ENCODE assay signal across 8 mouse cellular contexts in genomic region chr2:119742461-119743175, GRCm38 (mm10). TPM values are rescaled to one million over a fixed set of nuclear protein-coding genes. Genes with fewer than 3 reads are reported as not detected.
DNase-seq lines count a peak whose midpoint lies in the region; ATAC-seq and TF ChIP-seq lines count a peak whose summit lies in the region.

No protein-coding gene starts in this region.

- no peaks in the 10 kb centered on the region for H3K36me3 ChIP-seq in ES-Bruce4 (ENCODE audit: control insufficient read depth, insufficient read depth, low read length, poor library complexity, severe bottlenecking)
- no peaks in the 10 kb centered on the region for H3K36me3 ChIP-seq in embryonic facial prominence, embryonic 13.5 days
- H3K36me3 ChIP-seq in hindbrain, embryonic 14.5 days (replicated peaks; ENCODE audit: control insufficient read depth, insufficient read depth): no peaks in the 10 kb centered on the region
- no peaks in the 10 kb centered on the region for H3K36me3 ChIP-seq in liver, adult 2 months (ENCODE audit: control insufficient read depth, insufficient read depth, low read length)

- H3K27me3 ChIP-seq in ES-Bruce4 (ENCODE audit: control insufficient read depth, insufficient read depth, low read length, poor library complexity, severe bottlenecking): peaks cover 7% of the 10 kb centered on the region; the same call in 1 of the 2 replicates
- H3K27me3 ChIP-seq in embryonic facial prominence, embryonic 13.5 days: peaks cover 70% of the 10 kb centered on the region
- peaks cover 51% of the 10 kb centered on the region for H3K27me3 ChIP-seq in hindbrain, embryonic 14.5 days (ENCODE audit: control insufficient read depth, insufficient read depth, low read length)
- peaks cover 8% of the 10 kb centered on the region for H3K27me3 ChIP-seq in liver, adult 2 months (ENCODE audit: control insufficient read depth, insufficient read depth, low read length)

- under 1% methylated on average over 63 of the region's 70 CpGs for WGBS in embryonic facial prominence, embryonic 13.5 days
- WGBS in hindbrain, embryonic 14.5 days: 1% methylated on average over 58 of the region's 70 CpGs
- WGBS in liver, adult 2 months: 1% methylated on average over 70 of the region's 70 CpGs

- ATAC-seq in embryonic facial prominence, embryonic 13.5 days (ENCODE audit: insufficient number of reproducible peaks, insufficient read depth, low FRiP score, low TSS enrichment, low read depth): no peak
- ATAC-seq in hindbrain, embryonic 14.5 days (ENCODE audit: low FRiP score): peak; percentile 29

- H3K27ac ChIP-seq in ES-Bruce4 (ENCODE audit: insufficient read depth, low read length): no peak overlapping the region
- no peak overlapping the region for H3K27ac ChIP-seq in embryonic facial prominence, embryonic 13.5 days
- no peak overlapping the region for H3K27ac ChIP-seq in hindbrain, embryonic 14.5 days
- H3K27ac ChIP-seq in liver, adult 2 months (replicated peaks; ENCODE audit: insufficient read depth, low read depth, low read length): no peak overlapping the region

- no peak for TF ChIP-seq POLR2A in ES-Bruce4 (IDR thresholded peaks at IDR 0.05; ENCODE audit: insufficient read depth, low read length)
- TF ChIP-seq POLR2A in liver, adult 2 months (IDR thresholded peaks at IDR 0.05; ENCODE audit: extremely low read depth, insufficient read depth, low read length): no peak

- H3K4me1 ChIP-seq in ES-Bruce4 (ENCODE audit: control insufficient read depth, insufficient read depth, low read length): peaks cover 3% of the 10 kb centered on the region
- peaks cover 37% of the 10 kb centered on the region for H3K4me1 ChIP-seq in embryonic facial prominence, embryonic 13.5 days
- H3K4me1 ChIP-seq in hindbrain, embryonic 14.5 days (replicated peaks; ENCODE audit: control insufficient read depth, insufficient read depth, low read length): peaks cover 20% of the 10 kb centered on the region
- peaks cover 14% of the 10 kb centered on the region; the same call in 1 of the 2 replicates for H3K4me1 ChIP-seq in liver, adult 2 months (ENCODE audit: control insufficient read depth, insufficient read depth, low read length)

- H3K4me3 ChIP-seq in ES-Bruce4 (ENCODE audit: low read depth, low read length): peak overlapping the region; percentile 70
- H3K4me3 ChIP-seq in embryonic facial prominence, embryonic 13.5 days: peak overlapping the region; percentile 68
- peak overlapping the region; percentile 52 for H3K4me3 ChIP-seq in hindbrain, embryonic 14.5 days (replicated peaks; ENCODE audit: low read length)
- peak overlapping the region; percentile 82 for H3K4me3 ChIP-seq in liver, adult 2 months (ENCODE audit: insufficient read depth, low read depth, low read length)

- no peaks in the 10 kb centered on the region for H3K9me3 ChIP-seq in ES-Bruce4 (replicated peaks; ENCODE audit: control insufficient read depth, insufficient read depth, low read length, poor library complexity, severe bottlenecking)
- no peaks in the 10 kb centered on the region for H3K9me3 ChIP-seq in embryonic facial prominence, embryonic 13.5 days
- no peaks in the 10 kb centered on the region for H3K9me3 ChIP-seq in hindbrain, embryonic 14.5 days (ENCODE audit: control insufficient read depth, low read length)

- no peak for TF ChIP-seq EP300 in ES-Bruce4 (IDR thresholded peaks at IDR 0.05; ENCODE audit: insufficient read depth, low read depth, low read length)

- H3K4me2 ChIP-seq in embryonic facial prominence, embryonic 13.5 days: peak overlapping the region; percentile 100
- peak overlapping the region; percentile 96 for H3K4me2 ChIP-seq in hindbrain, embryonic 14.5 days (replicated peaks)

- H3K79me2 ChIP-seq in liver, adult 2 months (ENCODE audit: control insufficient read depth, insufficient read depth, low read length): no peaks in the 10 kb centered on the region

- TF ChIP-seq CTCF in ES-Bruce4 (IDR thresholded peaks at IDR 0.05; ENCODE audit: low read depth, low read length): no peak
- TF ChIP-seq CTCF in liver, adult 2 months (IDR thresholded peaks at IDR 0.05; ENCODE audit: low read depth, low read length): no peak

- peak; percentile 27 for DNase-seq in gastrocnemius, postnatal 10 days
- DNase-seq in gastrocnemius, adult 18-20 months (ENCODE audit: low spot score): no peak
- DNase-seq in hindbrain, embryonic 14.5 days (ENCODE audit: low spot score): no peak
- DNase-seq in liver, adult 2 months (ENCODE audit: extremely low read depth, low read depth, low spot score): no peak
- peak; percentile 74 for DNase-seq in neural tube, embryonic 10.5 days (ENCODE audit: extremely low spot score, low spot score)
- DNase-seq in thymus, postnatal 0 days (ENCODE audit: low spot score): peak; percentile 56

- peak overlapping the region; percentile 67 for H3K9ac ChIP-seq in ES-Bruce4 (ENCODE audit: low read depth, poor library complexity, severe bottlenecking)
- H3K9ac ChIP-seq in embryonic facial prominence, embryonic 13.5 days: peak overlapping the region; percentile 69
- H3K9ac ChIP-seq in hindbrain, embryonic 14.5 days: peak overlapping the region; percentile 52
- H3K9ac ChIP-seq in liver, adult 2 months (ENCODE audit: low read depth, low read length): peak overlapping the region; percentile 84

RNA-seq across cellular contexts. Expression of gene Itpka, which starts 0.5 kb away (rescaled TPM):
- total RNA-seq in gastrocnemius, postnatal 10 days (2021): under 1 TPM; 0.18 to 0.26 TPM
- total RNA-seq in gastrocnemius, adult 18-20 months (2021): not detected
- polyA plus RNA-seq in ES-Bruce4 (2011; ENCODE audit: insufficient read depth, insufficient read length, low read depth, missing spikeins): 1.6 and 1.7 TPM in 2 replicates
- polyA plus RNA-seq in embryonic facial prominence, embryonic 13.5 days (2015; fragmentation: Nextera tagmentation; extraction: Ambion mirVana): 0.76 TPM in 1 of 2 replicates, not detected in the other
- polyA plus RNA-seq in hindbrain, embryonic 14.5 days (2014; fragmentation: Nextera tagmentation; extraction: Ambion mirVana): 0.31 and 0.33 TPM in 2 replicates
- total RNA-seq in liver, adult 2 months (2014; rRNA removed): 0.65 and 1.8 TPM in 2 replicates
- polyA plus RNA-seq in liver, adult 2 months (2012; rRNA removed): 1.7 and 3.6 TPM in 2 replicates
- polyA plus RNA-seq in thymus, postnatal 0 days (2015; fragmentation: Nextera tagmentation; extraction: Ambion mirVana): 1.6 and 2.1 TPM in 2 replicates

RNA-seq across cellular contexts. Expression of gene Ltk, which starts 17.6 kb away (rescaled TPM):
- not detected for total RNA-seq in gastrocnemius, postnatal 10 days (2021)
- not detected for total RNA-seq in gastrocnemius, adult 18-20 months (2021)
- 1.1 and 1.6 TPM in 2 replicates for polyA plus RNA-seq in ES-Bruce4 (2011; ENCODE audit: insufficient read depth, insufficient read length, low read depth, missing spikeins)
- 0.18 TPM in 1 of 2 replicates, not detected in the other for polyA plus RNA-seq in embryonic facial prominence, embryonic 13.5 days (2015; fragmentation: Nextera tagmentation; extraction: Ambion mirVana)
- polyA plus RNA-seq in hindbrain, embryonic 14.5 days (2014; fragmentation: Nextera tagmentation; extraction: Ambion mirVana): 1.6 and 2.7 TPM in 2 replicates
- total RNA-seq in liver, adult 2 months (2014; rRNA removed): 0.07 TPM in 1 of 2 replicates, not detected in the other
- 0.10 and 0.66 TPM in 2 replicates for polyA plus RNA-seq in liver, adult 2 months (2012; rRNA removed)
- polyA plus RNA-seq in thymus, postnatal 0 days (2015; fragmentation: Nextera tagmentation; extraction: Ambion mirVana): 0.08 TPM in 1 of 2 replicates, not detected in the other

RNA-seq across cellular contexts. Expression of gene Rpap1, which starts 44.7 kb away (rescaled TPM):
- total RNA-seq in gastrocnemius, postnatal 10 days (2021): 10 to 100 TPM; 14.2 to 14.5 TPM
- total RNA-seq in gastrocnemius, adult 18-20 months (2021): 10 to 100 TPM; 14.6 to 16.6 TPM
- polyA plus RNA-seq in ES-Bruce4 (2011; ENCODE audit: insufficient read depth, insufficient read length, low read depth, missing spikeins): 42.6 and 43.3 TPM in 2 replicates
- 31.5 and 31.9 TPM in 2 replicates for polyA plus RNA-seq in embryonic facial prominence, embryonic 13.5 days (2015; fragmentation: Nextera tagmentation; extraction: Ambion mirVana)
- 15.8 and 18.1 TPM in 2 replicates for polyA plus RNA-seq in hindbrain, embryonic 14.5 days (2014; fragmentation: Nextera tagmentation; extraction: Ambion mirVana)
- total RNA-seq in liver, adult 2 months (2014; rRNA removed): 2.4 and 3.3 TPM in 2 replicates
- polyA plus RNA-seq in liver, adult 2 months (2012; rRNA removed): 6.2 and 10.5 TPM in 2 replicates
- polyA plus RNA-seq in thymus, postnatal 0 days (2015; fragmentation: Nextera tagmentation; extraction: Ambion mirVana): 17.9 and 18.0 TPM in 2 replicates

RNA-seq across cellular contexts. Expression of gene Tyro3, which starts 54.9 kb away (rescaled TPM):
- total RNA-seq in gastrocnemius, postnatal 10 days (2021): 1 to 10 TPM; 3.6 to 5.1 TPM
- total RNA-seq in gastrocnemius, adult 18-20 months (2021): under 1 TPM; 0.27 to 0.95 TPM
- polyA plus RNA-seq in ES-Bruce4 (2011; ENCODE audit: insufficient read depth, insufficient read length, low read depth, missing spikeins): 38.4 and 45.2 TPM in 2 replicates
- 27.3 and 28.5 TPM in 2 replicates for polyA plus RNA-seq in embryonic facial prominence, embryonic 13.5 days (2015; fragmentation: Nextera tagmentation; extraction: Ambion mirVana)
- 26.4 and 26.7 TPM in 2 replicates for polyA plus RNA-seq in hindbrain, embryonic 14.5 days (2014; fragmentation: Nextera tagmentation; extraction: Ambion mirVana)
- total RNA-seq in liver, adult 2 months (2014; rRNA removed): 0.18 and 0.34 TPM in 2 replicates
- 0.14 and 0.39 TPM in 2 replicates for polyA plus RNA-seq in liver, adult 2 months (2012; rRNA removed)
- 1.8 and 2.3 TPM in 2 replicates for polyA plus RNA-seq in thymus, postnatal 0 days (2015; fragmentation: Nextera tagmentation; extraction: Ambion mirVana)

Comparison
In these comparisons a context has a peak if more than half of its experiments do, and no peak if none do; other contexts are left out.
1. DNase-seq: peak in gastrocnemius, postnatal 10 days (single experiment), neural tube, embryonic 10.5 days (single experiment) and thymus, postnatal 0 days (single experiment); none in gastrocnemius, adult 18-20 months (single experiment), hindbrain, embryonic 14.5 days (single experiment) and liver, adult 2 months (single experiment).
2. Peak in every context shown above with its lines, with median percentiles within 50 percentile points of each other: H3K4me3 ChIP-seq and H3K9ac ChIP-seq.